Mouse (Mus musculus) midbrain, postnatal 0 days (tissue): ENCODE results near the gene App. TPM values are rescaled to one million over a fixed set of nuclear protein-coding genes. Genes with fewer than 3 reads are reported as not detected.

Source experiments
- ATAC-seq: fragments of 200-750 bp; cut with Nextera tagmentation; 2 replicates; pipeline ENCODE4 v1.8.0; 2017; ENCODE audit warnings: moderate number of reproducible peaks, mild to moderate bottlenecking, moderate TSS enrichment, moderate library complexity; ENCODE audit not compliant: low FRiP score
- DNase-seq: peaks from one replicate; pipeline ENCODE4 v3.0.0-alpha.2; 2015; ENCODE audit warnings: low spot score
- H3K27ac ChIP-seq: fragments of 300-500 bp; sonication (generic); 2 replicates; pipeline ENCODE4 v1.5.1; 2014; ENCODE audit warnings: low read depth, mild to moderate bottlenecking, low read length, mixed read lengths
- H3K27me3 ChIP-seq: fragments of 300-500 bp; sonication (generic); 2 replicates; pipeline ENCODE4 v1.6.1; 2014; ENCODE audit warnings: low read length, control low read depth, mixed read lengths; ENCODE audit not compliant: insufficient read depth
- H3K36me3 ChIP-seq: fragments of 300-500 bp; sonication (generic); 2 replicates; pipeline ENCODE4 v1.6.1; 2014; ENCODE audit warnings: low read length, control low read depth, mixed read lengths; ENCODE audit not compliant: insufficient read depth
- H3K4me1 ChIP-seq: fragments of 300-500 bp; sonication (generic); 2 replicates; pipeline ENCODE4 v1.6.1; 2014; ENCODE audit warnings: mild to moderate bottlenecking, control low read depth, antibody characterized with exemption, low read length, mixed read lengths; ENCODE audit not compliant: insufficient read depth
- H3K4me2 ChIP-seq: fragments of 300-500 bp; sonication (generic); 2 replicates; pipeline ENCODE4 v1.6.1; 2014; ENCODE audit warnings: low read depth, mild to moderate bottlenecking, low read length, mixed read lengths; ENCODE audit not compliant: poor library complexity, severe bottlenecking
- H3K4me3 ChIP-seq: fragments of 300-500 bp; sonication (generic); 2 replicates; pipeline ENCODE4 v1.5.1; 2014; ENCODE audit warnings: low read depth, mild to moderate bottlenecking, low read length, moderate library complexity
- H3K9ac ChIP-seq: fragments of 300-500 bp; sonication (generic); replicated peaks from 2 replicates; pipeline ENCODE4 v1.6.1; 2014; ENCODE audit warnings: mild to moderate bottlenecking, low read length, moderate library complexity, mixed read lengths; ENCODE audit not compliant: poor library complexity, severe bottlenecking
- H3K9me3 ChIP-seq: fragments of 300-500 bp; sonication (generic); 2 replicates; pipeline ENCODE4 v1.6.1; 2016; ENCODE audit warnings: low read length, control low read depth
- CTCF ChIP-seq: IDR thresholded peaks from 2 replicates; pipeline ENCODE4 v1.5.1; 2016; ENCODE audit warnings: antibody characterized with exemption, mild to moderate bottlenecking
- WGBS: fragments of 180-500 bp; shearing (Covaris S2); extraction: QIAGEN DNeasy Blood & Tissue Kit; methylation state at CpG from one replicate; pipeline ENCODE4 v1.1.7; 2014; 5-methylcytosine and 5-hydroxymethylcytosine counted together
- polyA plus RNA-seq: library from polyadenylated mRNA; unstranded; fragments of >200 nt; fragmentation: Nextera tagmentation; extraction: Ambion mirVana; gene quantifications from 2 replicates; pipeline ENCODE4 v1.2.1, GENCODE M21; 2015
- total RNA-seq: library from RNA; depleted of rRNA; stranded (reverse); fragments of >200 nt; gene quantifications from 2 replicates; pipeline ENCODE4 v1.2.3, GENCODE M21; 2014; rRNA removed

Gene App
- total RNA-seq (597 and 628 TPM in 2 replicates), polyA plus RNA-seq (511 and 515 TPM in 2 replicates)

- Histone ChIP-seq H3K4me2 (peak within 1 kb of the TSS; percentile 77), H3K4me3 (peak within 1 kb of the TSS; percentile 98), H3K36me3 (no peaks in the 10 kb centered on the region), H3K9ac (peak within 1 kb of the TSS; percentile 96), H3K9me3 (no peaks in the 10 kb centered on the region), H3K27me3 (no peaks in the 10 kb centered on the region), H3K4me1 (0 out of 2 replicates have a peak, but pooled peaks cover 6% of the 10 kb centered on the region), H3K27ac (peak within 1 kb of the TSS; percentile 97)
- peak; percentile 88 for DNase-seq
- peak; percentile 88 for TF ChIP-seq CTCF
- ATAC-seq = peak; percentile 88
- WGBS = under 1% methylated on average over 75 of the region's 78 CpGs
Observed at GRCm38 (mm10) chr16:85173373-85174081, at the start of gene App. Gene App (minus strand): TSS chr16:85173766.

- H3K27ac ChIP-seq = no peak overlapping the region
- H3K4me1 ChIP-seq = no peaks in the 10 kb centered on the region
- H3K4me3 ChIP-seq = no peak overlapping the region
- TF ChIP-seq CTCF = no peak
- H3K36me3 ChIP-seq = no peaks in the 10 kb centered on the region
- WGBS = 78% methylated on average over 9 of the region's 9 CpGs
- DNase-seq (no peak), ATAC-seq (no peak)
- H3K27me3 ChIP-seq = no peaks in the 10 kb centered on the region
- no peak overlapping the region for H3K9ac ChIP-seq
- H3K4me2 ChIP-seq = no peak overlapping the region
- no peaks in the 10 kb centered on the region for H3K9me3 ChIP-seq
Observed at GRCm38 (mm10) chr16:85215846-85216245, 42.3 kb upstream of the App start.

GRCm38 (mm10) chr16:85215173-85215572 is 41.6 kb upstream of the App start:
- no peak for ATAC-seq
- Histone ChIP-seq H3K4me2 (no peak overlapping the region), H3K9ac (no peak overlapping the region), H3K4me3 (no peak overlapping the region), H3K27ac (no peak overlapping the region), H3K9me3 (no peaks in the 10 kb centered on the region), H3K27me3 (no peaks in the 10 kb centered on the region), H3K4me1 (no peaks in the 10 kb centered on the region), H3K36me3 (no peaks in the 10 kb centered on the region)
- no peak for TF ChIP-seq CTCF
- WGBS = 81% methylated on average over 9 of the region's 9 CpGs
- no peak for DNase-seq

GRCm38 (mm10) chr16:85195622-85196021 is 22.1 kb upstream of the App start:
- Histone ChIP-seq H3K4me1 (no peaks in the 10 kb centered on the region), H3K27me3 (no peaks in the 10 kb centered on the region), H3K4me3 (no peak overlapping the region), H3K9me3 (no peaks in the 10 kb centered on the region), H3K36me3 (no peaks in the 10 kb centered on the region), H3K9ac (no peak overlapping the region), H3K27ac (no peak overlapping the region), H3K4me2 (no peak overlapping the region)
- DNase-seq = no peak
- no peak for ATAC-seq
- 77% methylated on average over 6 of the region's 6 CpGs for WGBS
- TF ChIP-seq CTCF = no peak

GRCm38 (mm10) chr16:85195167-85195566 is 21.6 kb upstream of the App start:
- H3K27ac ChIP-seq = no peak overlapping the region
- no peaks in the 10 kb centered on the region for H3K27me3 ChIP-seq
- 80% methylated on average over 6 of the region's 6 CpGs for WGBS
- no peaks in the 10 kb centered on the region for H3K4me1 ChIP-seq
- DNase-seq = no peak
- no peak overlapping the region for H3K4me2 ChIP-seq
- ATAC-seq = no peak
- no peak overlapping the region for H3K9ac ChIP-seq
- no peaks in the 10 kb centered on the region for H3K9me3 ChIP-seq
- H3K4me3 ChIP-seq = no peak overlapping the region
- no peaks in the 10 kb centered on the region for H3K36me3 ChIP-seq
- TF ChIP-seq CTCF = no peak

- no peaks in the 10 kb centered on the region for H3K4me1 ChIP-seq
- no peaks in the 10 kb centered on the region for H3K9me3 ChIP-seq
- 76% methylated on average over 3 of the region's 3 CpGs for WGBS
- no peak overlapping the region for H3K4me2 ChIP-seq
- no peaks in the 10 kb centered on the region for H3K36me3 ChIP-seq
- H3K9ac ChIP-seq = no peak overlapping the region
- no peak for DNase-seq
- H3K27me3 ChIP-seq = no peaks in the 10 kb centered on the region
- no peak for ATAC-seq
- no peak overlapping the region for H3K27ac ChIP-seq
- TF ChIP-seq CTCF = no peak
- H3K4me3 ChIP-seq = no peak overlapping the region
Observed at GRCm38 (mm10) chr16:85181502-85181901, 7.9 kb upstream of the App start.
